Mouse (Mus musculus) urinary bladder, adult 2 months (tissue): Measurements from ENCODE around the gene Defb33. TPM values are rescaled to one million over a fixed set of nuclear protein-coding genes. Genes with fewer than 3 reads are reported as not detected.

Source experiments
- DNase-seq: peaks from one replicate; pipeline ENCODE4 v3.0.0; 2022; ENCODE audit warnings: low spot score
- polyA plus RNA-seq: library from polyadenylated mRNA; depleted of rRNA; stranded (reverse); fragments of >200 nt; gene quantifications from 2 replicates; pipeline ENCODE4 v1.2.3, GENCODE M21; 2012; rRNA removed

Gene Defb33
- polyA plus RNA-seq = not detected in 2 replicates

DNA sequence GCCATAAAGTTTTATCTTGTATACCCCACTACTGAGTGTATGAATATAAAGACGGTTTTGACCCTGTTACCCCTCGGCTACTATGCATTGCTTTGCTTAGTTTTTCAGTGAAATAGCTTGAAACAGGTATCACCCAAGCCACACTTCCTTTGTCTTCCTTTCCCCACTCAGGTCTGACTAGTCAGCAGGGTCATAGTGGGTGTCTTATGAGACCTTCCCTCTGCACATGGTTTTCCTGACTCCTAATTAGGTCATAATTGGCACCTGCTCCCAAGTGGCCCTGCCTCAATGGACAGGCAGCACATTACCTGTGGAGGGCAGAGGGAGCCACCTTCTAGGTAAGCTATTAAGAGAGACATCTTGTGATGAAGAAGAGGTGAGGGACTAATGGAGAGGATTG, at the start of gene Defb33:
Gene Defb33 (plus strand): TSS at position 301 of the 400 bp plus-strand sequence.
- no peak for DNase-seq

DNA sequence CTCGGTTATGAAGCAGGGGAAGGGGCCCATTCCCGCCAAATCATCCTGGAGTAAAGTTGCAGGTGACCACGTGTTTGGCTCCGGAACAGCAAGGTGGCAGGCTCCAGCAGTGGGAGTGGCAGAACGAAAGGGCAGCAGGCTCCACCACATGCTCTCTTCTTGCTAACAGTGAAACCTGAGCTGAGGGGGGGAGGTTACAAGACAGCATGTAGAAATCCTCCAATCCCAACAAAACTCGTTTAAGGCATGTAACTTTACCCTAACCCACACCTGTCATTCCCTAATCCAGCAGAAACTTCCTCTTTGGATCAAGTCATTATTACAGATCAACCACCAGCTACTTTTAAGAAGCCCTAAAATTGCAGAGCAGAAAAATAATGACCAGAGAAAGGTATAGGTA, 17.9 kb upstream of the Defb33 start:
- no peak for DNase-seq

DNA sequence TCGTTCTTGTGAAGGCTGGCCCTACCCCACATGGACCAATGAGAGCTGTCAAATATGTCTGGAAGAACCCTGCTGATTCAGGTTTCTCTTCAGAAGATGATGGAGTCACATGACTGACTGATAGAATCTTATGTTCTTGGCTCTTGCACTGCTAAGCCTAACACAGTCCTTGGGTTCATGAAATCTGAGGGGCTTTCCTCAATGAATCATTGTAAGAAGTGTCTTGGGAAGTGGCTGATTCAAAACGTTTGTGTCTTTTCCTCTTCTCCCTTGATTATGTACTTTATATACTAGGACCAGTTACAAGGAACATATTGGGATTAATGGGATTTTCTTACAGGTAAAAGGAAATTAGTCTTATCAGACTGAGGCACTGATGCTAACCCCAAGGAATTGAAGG, 10.1 kb downstream of the Defb33 start, which contains the start of gene Gm15056:
Gene Gm15056 (minus strand): TSS at position 101 of the 400 bp plus-strand sequence.
- DNase-seq = no peak

DNA sequence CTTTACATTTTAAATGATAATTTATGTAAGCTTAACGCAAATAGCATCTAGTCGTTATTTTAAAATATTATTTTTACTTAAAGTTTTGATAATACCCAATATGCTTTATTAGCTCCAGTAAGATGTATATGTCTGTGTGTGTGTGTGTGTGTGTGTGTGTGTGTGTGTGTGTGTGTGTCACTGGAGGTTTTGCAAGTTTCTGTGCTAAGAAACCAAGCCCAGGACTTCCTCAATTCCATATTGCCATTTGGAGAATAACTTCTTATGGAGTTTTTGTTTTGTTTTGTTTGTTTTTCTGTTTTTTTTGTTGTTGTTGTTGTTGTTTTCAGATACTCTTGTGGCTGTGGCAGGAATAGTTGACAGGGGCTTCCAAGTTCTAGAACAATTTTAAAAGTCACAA, 14.7 kb downstream of the Defb33 start:
- DNase-seq = no peak

DNA sequence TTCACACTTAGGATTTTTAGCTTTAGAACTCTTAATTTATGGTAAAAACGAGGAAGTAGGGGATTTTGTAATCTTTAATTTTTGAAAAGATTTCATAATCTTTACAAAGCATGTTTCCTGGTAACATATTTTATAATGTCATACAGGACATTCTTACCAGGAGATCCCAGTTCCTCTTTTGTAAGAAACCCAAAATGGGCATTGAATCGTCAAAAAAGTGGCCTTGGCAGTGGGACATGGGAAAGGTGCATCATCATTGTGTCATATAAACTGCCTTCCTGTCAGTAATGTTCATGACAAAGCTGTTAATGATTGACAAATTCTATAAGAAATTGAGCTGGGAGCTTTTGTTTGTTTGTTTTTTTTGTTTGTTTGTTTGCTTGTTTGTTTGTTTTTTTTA, 15.8 kb downstream of the Defb33 start:
- DNase-seq = no peak

DNA sequence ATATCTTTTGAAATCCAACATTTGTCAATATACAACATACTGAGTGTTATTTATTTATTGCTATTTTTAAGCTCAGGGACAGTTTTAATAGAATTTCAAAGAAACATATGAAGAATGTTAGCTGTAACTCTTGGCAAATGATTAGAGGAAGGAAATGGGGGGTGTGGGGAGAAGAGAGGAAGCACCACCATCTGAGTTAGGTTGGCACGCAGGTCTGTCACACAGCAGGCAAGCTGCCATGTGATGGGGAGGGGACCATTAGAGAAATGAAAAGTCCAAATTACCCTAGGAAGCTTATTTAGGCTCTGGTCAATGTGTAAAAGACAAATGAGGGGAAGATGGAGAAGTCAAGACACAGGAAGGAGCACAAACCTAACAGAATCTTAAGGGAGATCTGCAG, 19.8 kb downstream of the Defb33 start:
- DNase-seq = no peak

DNA sequence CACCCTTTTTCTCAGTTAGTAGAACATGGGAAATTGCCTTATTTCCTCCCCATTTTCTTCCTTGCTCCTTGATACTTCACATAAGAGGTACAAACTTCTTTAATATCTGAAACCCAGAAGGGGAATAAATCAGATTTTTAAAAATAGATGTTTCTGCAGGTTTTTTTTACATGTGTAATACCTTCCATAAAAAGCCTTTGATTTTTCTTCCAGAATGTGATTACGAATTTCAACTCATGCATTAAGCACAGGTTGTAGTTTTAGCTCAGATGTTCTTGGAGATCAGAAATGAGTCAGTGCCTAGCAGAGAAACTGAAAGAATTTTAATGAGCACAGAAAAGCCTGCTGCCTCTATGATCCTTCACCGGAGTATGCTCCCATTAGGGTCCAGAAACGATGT, 29.5 kb downstream of the Defb33 start, which contains the start of gene Gm6040:
Gene Gm6040 (minus strand): TSS at position 101 of the 400 bp plus-strand sequence.
- no peak for DNase-seq

DNA sequence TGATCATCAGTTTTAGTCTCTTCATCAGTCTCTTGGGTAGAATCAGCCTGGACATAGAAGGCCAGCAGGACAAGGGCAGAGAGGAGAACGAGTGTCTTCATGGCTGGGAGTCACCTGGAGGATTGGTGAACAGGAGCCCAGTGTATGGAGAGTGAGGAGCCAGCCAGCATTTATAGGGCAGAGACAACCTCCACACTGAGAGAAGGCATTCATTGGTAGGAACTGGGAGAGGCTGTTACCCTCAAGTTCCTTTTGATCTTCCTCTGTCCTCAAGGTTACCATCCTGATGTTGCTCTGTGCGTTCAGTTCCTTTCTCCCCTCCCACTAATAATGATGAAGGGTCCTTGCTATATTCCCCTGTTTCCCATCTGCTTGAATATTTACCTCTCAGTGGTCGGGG, 52.1 kb downstream of the Defb33 start, which contains the start of gene AY761185:
Gene AY761185 (minus strand): TSS at position 101 of the 400 bp plus-strand sequence.
- no peak for DNase-seq

Other genes starting within 250 kb of the Defb33 start
- not detected in 2 replicates for gene Gm15056, start 10.0 kb downstream of the Defb33 start, polyA plus RNA-seq
- gene Gm6040, start 29.4 kb downstream of the Defb33 start, polyA plus RNA-seq = not detected in 2 replicates
- not detected in 2 replicates for gene AY761185, start 52.0 kb downstream of the Defb33 start, polyA plus RNA-seq
- not detected in 2 replicates for gene Defa21, start 132.9 kb downstream of the Defb33 start, polyA plus RNA-seq
- gene Defa23, start 162.4 kb downstream of the Defb33 start, polyA plus RNA-seq = not detected in 2 replicates
- 0.25 TPM in 1 of 2 replicates, not detected in the other for gene Defa35, start 172.4 kb downstream of the Defb33 start, polyA plus RNA-seq
- not detected in 2 replicates for gene Defa25, start 191.8 kb downstream of the Defb33 start, polyA plus RNA-seq
- gene Gm14851, start 203.4 kb downstream of the Defb33 start, polyA plus RNA-seq = not detected in 2 replicates
- not detected in 2 replicates for gene Defa30, start 242.0 kb downstream of the Defb33 start, polyA plus RNA-seq